Mouse (Mus musculus): Measurements from ENCODE around the gene Asic2. TPM values are rescaled to one million over a fixed set of nuclear protein-coding genes. Genes with fewer than 3 reads are reported as not detected.

Asic2 gene
- polyA plus RNA-seq, 1 experiment from 2014 or later: 0.27 TPM

GRCm38 (mm10) chr11:80884521-80885231 is 1083.6 kb downstream of the Asic2 start:
- Histone ChIP-seq H3K27ac (ENCODE audit: low read length) (no peak overlapping the region), H3K36me3 (ENCODE audit: control insufficient read depth, insufficient read depth, low read length) (no peaks in the 10 kb centered on the region), H3K4me2 (ENCODE audit: low read depth, low read length) (no peak overlapping the region), H3K4me1 (ENCODE audit: control insufficient read depth, insufficient read depth, low read length) (no peaks in the 10 kb centered on the region), H3K4me3 (replicated peaks; ENCODE audit: low read length) (no peak overlapping the region), H3K9ac (ENCODE audit: low read length) (no peak overlapping the region), H3K27me3 (ENCODE audit: control insufficient read depth, insufficient read depth, low read length) (no peaks in the 10 kb centered on the region), H3K9me3 (replicated peaks; ENCODE audit: control insufficient read depth, low read length) (no peaks in the 10 kb centered on the region)
- 72% methylated on average over 6 of the region's 6 CpGs for WGBS
- no peak for ATAC-seq (ENCODE audit: insufficient read depth, low FRiP score)

DNA sequence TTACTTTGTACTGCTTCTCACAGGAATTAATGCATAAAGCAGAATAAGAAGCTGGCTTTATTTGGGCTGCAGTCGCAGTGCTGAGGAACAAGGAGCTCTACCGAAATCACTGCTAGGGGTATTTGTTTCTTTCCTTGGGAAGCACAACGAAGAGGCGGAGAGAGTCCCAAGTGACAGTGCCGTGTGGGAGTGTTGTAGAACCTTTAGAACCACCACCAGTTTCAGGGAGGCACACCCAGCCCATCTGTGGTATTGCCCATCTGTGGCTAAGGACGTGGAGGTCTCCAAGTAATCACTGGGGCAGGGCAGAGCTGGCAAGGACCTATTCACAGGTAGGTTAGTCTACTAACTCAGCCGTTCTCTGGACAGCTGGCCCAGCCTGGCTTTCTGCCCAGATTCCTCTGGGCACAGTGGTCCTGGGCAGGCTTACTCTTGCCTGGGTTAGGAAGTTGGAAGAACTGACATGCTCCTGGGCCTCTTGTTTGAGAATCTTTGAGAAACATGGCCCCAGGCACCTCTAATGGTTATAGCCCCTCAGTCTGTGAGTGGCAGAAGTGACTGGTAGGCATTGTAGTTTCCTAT is 1085.9 kb downstream of the Asic2 start:
- no peak for ATAC-seq (ENCODE audit: insufficient read depth, low FRiP score)
- WGBS: 80% methylated on average over 7 of the region's 7 CpGs
- Histone ChIP-seq H3K4me2 (ENCODE audit: low read depth, low read length) (no peak overlapping the region), H3K27ac (ENCODE audit: low read length) (no peak overlapping the region), H3K9me3 (replicated peaks; ENCODE audit: control insufficient read depth, low read length) (no peaks in the 10 kb centered on the region), H3K27me3 (ENCODE audit: control insufficient read depth, insufficient read depth, low read length) (no peaks in the 10 kb centered on the region), H3K9ac (ENCODE audit: low read length) (no peak overlapping the region), H3K4me1 (ENCODE audit: control insufficient read depth, insufficient read depth, low read length) (no peaks in the 10 kb centered on the region), H3K4me3 (replicated peaks; ENCODE audit: low read length) (no peak overlapping the region), H3K36me3 (ENCODE audit: control insufficient read depth, insufficient read depth, low read length) (no peaks in the 10 kb centered on the region)

- ATAC-seq (ENCODE audit: insufficient read depth, low FRiP score): no peak
- Histone ChIP-seq H3K36me3 (ENCODE audit: control insufficient read depth, insufficient read depth, low read length) (no peaks in the 10 kb centered on the region), H3K27ac (ENCODE audit: low read length) (no peak overlapping the region), H3K9ac (ENCODE audit: low read length) (no peak overlapping the region), H3K4me2 (ENCODE audit: low read depth, low read length) (no peak overlapping the region), H3K4me3 (replicated peaks; ENCODE audit: low read length) (no peak overlapping the region), H3K9me3 (replicated peaks; ENCODE audit: control insufficient read depth, low read length) (no peaks in the 10 kb centered on the region), H3K4me1 (ENCODE audit: control insufficient read depth, insufficient read depth, low read length) (0 out of 2 replicates have a peak, but pooled peaks cover 2% of the 10 kb centered on the region), H3K27me3 (ENCODE audit: control insufficient read depth, insufficient read depth, low read length) (no peaks in the 10 kb centered on the region)
- WGBS: 66% methylated on average over 2 of the region's 2 CpGs
Observed at GRCm38 (mm10) chr11:80878026-80878425, 1090.2 kb downstream of the Asic2 start.

DNA sequence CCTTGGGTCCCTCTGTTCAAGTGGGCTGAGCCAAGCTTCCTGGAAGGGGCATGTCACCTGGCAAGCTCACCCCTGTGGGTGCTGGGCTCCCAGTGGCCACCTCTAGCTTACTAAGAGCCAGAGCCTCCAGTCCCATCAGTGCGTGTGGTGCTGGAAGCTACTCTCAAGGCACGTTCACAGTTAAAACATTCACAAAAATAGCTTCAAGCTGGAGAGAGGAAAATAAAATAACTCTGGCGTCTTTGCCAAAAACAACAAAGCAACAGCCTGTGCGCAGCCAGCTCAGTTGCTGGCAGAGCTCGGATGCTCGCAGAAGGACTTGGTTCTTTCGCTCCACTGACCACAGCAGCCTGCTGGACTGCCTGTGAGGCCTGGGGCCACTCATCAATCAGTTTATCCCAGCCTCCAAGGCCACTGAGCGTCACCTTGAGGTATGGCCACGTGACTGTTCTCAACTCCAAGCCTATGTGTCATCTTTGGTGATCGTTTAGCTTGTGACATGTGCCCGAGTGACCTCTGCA is 1091.1 kb downstream of the Asic2 start:
- Histone ChIP-seq H3K36me3 (ENCODE audit: control insufficient read depth, insufficient read depth, low read length) (no peaks in the 10 kb centered on the region), H3K4me1 (ENCODE audit: control insufficient read depth, insufficient read depth, low read length) (0 out of 2 replicates have a peak, but pooled peaks cover 2% of the 10 kb centered on the region), H3K9ac (ENCODE audit: low read length) (no peak overlapping the region), H3K4me3 (replicated peaks; ENCODE audit: low read length) (no peak overlapping the region), H3K27ac (ENCODE audit: low read length) (no peak overlapping the region), H3K9me3 (replicated peaks; ENCODE audit: control insufficient read depth, low read length) (no peaks in the 10 kb centered on the region), H3K4me2 (ENCODE audit: low read depth, low read length) (no peak overlapping the region), H3K27me3 (ENCODE audit: control insufficient read depth, insufficient read depth, low read length) (no peaks in the 10 kb centered on the region)
- ATAC-seq (ENCODE audit: insufficient read depth, low FRiP score): no peak
- WGBS: 53% methylated on average over 11 of the region's 11 CpGs

GRCm38 (mm10) chr11:80872509-80873474 is 1095.5 kb downstream of the Asic2 start:
- Histone ChIP-seq H3K4me2 (ENCODE audit: low read depth, low read length) (no peak overlapping the region), H3K4me1 (ENCODE audit: control insufficient read depth, insufficient read depth, low read length) (0 out of 2 replicates have a peak, but pooled peaks cover 2% of the 10 kb centered on the region), H3K27me3 (ENCODE audit: control insufficient read depth, insufficient read depth, low read length) (no peaks in the 10 kb centered on the region), H3K9me3 (replicated peaks; ENCODE audit: control insufficient read depth, low read length) (no peaks in the 10 kb centered on the region), H3K27ac (ENCODE audit: low read length) (no peak overlapping the region), H3K4me3 (replicated peaks; ENCODE audit: low read length) (no peak overlapping the region), H3K9ac (ENCODE audit: low read length) (no peak overlapping the region), H3K36me3 (ENCODE audit: control insufficient read depth, insufficient read depth, low read length) (no peaks in the 10 kb centered on the region)
- 0 out of 2 replicates have a peak, but pooled peaks have one; percentile 47 for ATAC-seq (ENCODE audit: insufficient read depth, low FRiP score)
- WGBS: 58% methylated on average over 17 of the region's 17 CpGs

DNA sequence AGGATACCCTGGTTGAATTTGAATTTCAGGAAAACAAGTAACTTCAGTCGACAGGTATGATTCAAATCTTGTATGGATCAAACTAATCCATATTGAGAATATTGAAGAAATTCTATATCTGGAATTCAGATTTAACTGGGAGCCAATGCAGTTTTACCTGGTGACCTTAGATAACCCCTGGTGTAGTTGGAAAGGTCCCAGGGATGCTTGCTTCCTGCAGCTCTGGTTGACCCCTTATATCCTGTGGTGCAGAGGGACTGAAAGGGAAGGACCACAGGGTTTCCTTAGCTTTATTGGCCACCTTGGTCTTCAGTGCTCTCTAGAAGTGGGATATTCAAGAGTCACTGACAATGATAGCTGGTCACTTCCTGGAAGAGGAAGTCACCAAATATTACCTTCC is 1100.2 kb downstream of the Asic2 start:
- Histone ChIP-seq H3K27me3 (ENCODE audit: control insufficient read depth, insufficient read depth, low read length) (no peaks in the 10 kb centered on the region), H3K4me3 (replicated peaks; ENCODE audit: low read length) (no peak overlapping the region), H3K4me1 (ENCODE audit: control insufficient read depth, insufficient read depth, low read length) (no peaks in the 10 kb centered on the region), H3K36me3 (ENCODE audit: control insufficient read depth, insufficient read depth, low read length) (no peaks in the 10 kb centered on the region), H3K9me3 (replicated peaks; ENCODE audit: control insufficient read depth, low read length) (no peaks in the 10 kb centered on the region), H3K27ac (ENCODE audit: low read length) (no peak overlapping the region), H3K4me2 (ENCODE audit: low read depth, low read length) (no peak overlapping the region), H3K9ac (ENCODE audit: low read length) (no peak overlapping the region)
- ATAC-seq (ENCODE audit: insufficient read depth, low FRiP score): no peak
- 100% methylated on average over 1 of the region's 1 CpGs for WGBS

- H3K4me2 ChIP-seq (ENCODE audit: low read depth, low read length): no peak overlapping the region
- H3K9ac ChIP-seq (ENCODE audit: low read length): no peak overlapping the region
- H3K36me3 ChIP-seq (ENCODE audit: control insufficient read depth, insufficient read depth, low read length): no peaks in the 10 kb centered on the region
- H3K4me3 ChIP-seq (replicated peaks; ENCODE audit: low read length): no peak overlapping the region
- H3K9me3 ChIP-seq (replicated peaks; ENCODE audit: control insufficient read depth, low read length): no peaks in the 10 kb centered on the region
- no peaks in the 10 kb centered on the region for H3K27me3 ChIP-seq (ENCODE audit: control insufficient read depth, insufficient read depth, low read length)
- WGBS: 94% methylated on average over 7 of the region's 7 CpGs
- no peak overlapping the region for H3K27ac ChIP-seq (ENCODE audit: low read length)
- no peaks in the 10 kb centered on the region for H3K4me1 ChIP-seq (ENCODE audit: control insufficient read depth, insufficient read depth, low read length)
- ATAC-seq (ENCODE audit: insufficient read depth, low FRiP score): no peak
Observed at GRCm38 (mm10) chr11:80862941-80863340, 1105.3 kb downstream of the Asic2 start.

- Histone ChIP-seq H3K4me1 (ENCODE audit: control insufficient read depth, insufficient read depth, low read length) (no peaks in the 10 kb centered on the region), H3K4me3 (replicated peaks; ENCODE audit: low read length) (no peak within 1 kb of the TSS), H3K36me3 (ENCODE audit: control insufficient read depth, insufficient read depth, low read length) (no peaks in the 10 kb centered on the region), H3K4me2 (ENCODE audit: low read depth, low read length) (no peak within 1 kb of the TSS), H3K27me3 (ENCODE audit: control insufficient read depth, insufficient read depth, low read length) (no peaks in the 10 kb centered on the region), H3K27ac (ENCODE audit: low read length) (peak within 1 kb of the TSS; percentile 71), H3K9me3 (replicated peaks; ENCODE audit: control insufficient read depth, low read length) (no peaks in the 10 kb centered on the region), H3K9ac (ENCODE audit: low read length) (no peak within 1 kb of the TSS)
- ATAC-seq (ENCODE audit: insufficient read depth, low FRiP score): no peak
- WGBS: 71% methylated on average over 10 of the region's 10 CpGs
Observed at GRCm38 (mm10) chr11:80858065-80858464, 1110.2 kb downstream of the Asic2 start, which contains the start of gene Spaca3. Gene Spaca3 (plus strand): TSS chr11:80858365.
